Mouse (Mus musculus): Measurements from ENCODE around the gene Tes. TPM values are rescaled to one million over a fixed set of nuclear protein-coding genes. Genes with fewer than 3 reads are reported as not detected.
A peak's percentile ranks its signal among the peaks of the same experiment; 100 is the strongest.

Tes gene
- polyA plus RNA-seq, 1 experiment from 2014 or later = 7.7 TPM

DNA sequence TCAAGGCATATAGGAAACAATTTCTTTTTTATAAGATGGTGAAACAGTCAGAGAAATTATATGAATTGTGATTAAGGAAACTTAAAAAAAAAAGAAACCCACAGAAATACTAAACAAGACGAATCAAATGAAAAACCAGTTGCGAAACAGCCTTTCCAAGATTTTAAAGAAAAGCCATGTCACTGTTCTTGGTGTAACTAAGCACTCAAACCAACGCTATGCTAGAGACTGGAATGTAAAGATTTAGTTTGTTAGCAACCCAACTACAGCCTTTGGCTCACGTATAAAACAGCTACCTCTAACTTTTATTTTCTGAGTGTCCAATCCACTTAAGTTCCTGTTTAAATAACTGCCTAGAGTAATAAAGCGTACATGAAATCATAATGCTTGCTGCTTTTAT is 7.4 kb downstream of the Tes start:
- no peaks in the 10 kb centered on the region for H3K36me3 ChIP-seq (replicated peaks; ENCODE audit: insufficient read depth, low read length)
- no peak overlapping the region for H3K27ac ChIP-seq (ENCODE audit: low read depth)
- no peaks in the 10 kb centered on the region for H3K27me3 ChIP-seq (ENCODE audit: insufficient read depth, low read length)
- no peaks in the 10 kb centered on the region for H3K9me3 ChIP-seq (ENCODE audit: low read length)
- ATAC-seq (no peak), DNase-seq (no peak)
- no peak for TF ChIP-seq EP300 (IDR thresholded peaks at IDR 0.05; ENCODE audit: low read depth)
- no peak for TF ChIP-seq CTCF (IDR thresholded peaks at IDR 0.05; ENCODE audit: low read depth)
- WGBS (ENCODE audit: insufficient replicate concordance) = 74% methylated on average over 5 of the region's 5 CpGs
- no peak overlapping the region for H3K4me2 ChIP-seq (ENCODE audit: low read depth, low read length)
- H3K4me3 ChIP-seq (ENCODE audit: low read depth, low read length) = no peak overlapping the region
- H3K4me1 ChIP-seq (ENCODE audit: insufficient read depth) = no peaks in the 10 kb centered on the region
- no peak overlapping the region for H3K9ac ChIP-seq (replicated peaks)

GRCm38 (mm10) chr6:17072763-17073484 is 8.0 kb downstream of the Tes start:
- no peak overlapping the region for H3K9ac ChIP-seq (replicated peaks)
- no peak overlapping the region for H3K27ac ChIP-seq (ENCODE audit: low read depth)
- no peak overlapping the region for H3K4me3 ChIP-seq (ENCODE audit: low read depth, low read length)
- ATAC-seq = no peak
- no peak overlapping the region for H3K4me2 ChIP-seq (ENCODE audit: low read depth, low read length)
- no peaks in the 10 kb centered on the region for H3K36me3 ChIP-seq (replicated peaks; ENCODE audit: insufficient read depth, low read length)
- H3K4me1 ChIP-seq (ENCODE audit: insufficient read depth) = peaks cover 5% of the 10 kb centered on the region; the same call in 1 of the 2 replicates
- H3K27me3 ChIP-seq (ENCODE audit: insufficient read depth, low read length) = no peaks in the 10 kb centered on the region
- no peak for DNase-seq
- no peaks in the 10 kb centered on the region for H3K9me3 ChIP-seq (ENCODE audit: low read length)
- 78% methylated on average over 7 of the region's 7 CpGs for WGBS (ENCODE audit: insufficient replicate concordance)
- TF ChIP-seq CTCF (IDR thresholded peaks at IDR 0.05; ENCODE audit: low read depth) (no peak), EP300 (IDR thresholded peaks at IDR 0.05; ENCODE audit: low read depth) (no peak)

DNA sequence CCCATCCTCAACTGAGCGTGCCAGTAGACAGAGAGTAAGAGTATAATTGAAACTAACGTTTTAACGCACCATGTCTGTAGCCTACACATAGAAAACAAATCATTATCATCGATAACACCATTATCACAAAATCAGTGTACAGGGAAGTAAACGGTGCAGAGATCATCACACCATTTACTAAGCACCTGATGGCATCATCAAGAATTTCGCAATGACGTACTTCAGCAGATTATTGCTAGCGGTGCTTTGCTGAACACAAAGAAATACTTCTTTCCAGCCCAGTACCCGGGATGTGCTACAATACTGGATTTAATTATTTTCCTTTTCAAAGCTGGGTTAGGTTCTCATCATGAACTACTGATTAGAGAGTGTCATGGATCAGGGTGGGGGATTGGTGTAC is 12.3 kb downstream of the Tes start:
- ATAC-seq = peak; percentile 50
- Histone ChIP-seq H3K4me2 (ENCODE audit: low read depth, low read length) (no peak overlapping the region), H3K9me3 (ENCODE audit: low read length) (no peaks in the 10 kb centered on the region), H3K27ac (ENCODE audit: low read depth) (no peak overlapping the region), H3K4me3 (ENCODE audit: low read depth, low read length) (no peak overlapping the region), H3K27me3 (ENCODE audit: insufficient read depth, low read length) (no peaks in the 10 kb centered on the region), H3K4me1 (ENCODE audit: insufficient read depth) (peaks cover 5% of the 10 kb centered on the region; the same call in 1 of the 2 replicates), H3K9ac (replicated peaks) (no peak overlapping the region), H3K36me3 (replicated peaks; ENCODE audit: insufficient read depth, low read length) (no peaks in the 10 kb centered on the region)
- 73% methylated on average over 9 of the region's 9 CpGs for WGBS (ENCODE audit: insufficient replicate concordance)
- no peak for DNase-seq
- TF ChIP-seq EP300 (IDR thresholded peaks at IDR 0.05; ENCODE audit: low read depth) (no peak), CTCF (IDR thresholded peaks at IDR 0.05; ENCODE audit: low read depth) (no peak)

GRCm38 (mm10) chr6:17077720-17078119 is 12.8 kb downstream of the Tes start:
- H3K4me3 ChIP-seq (ENCODE audit: low read depth, low read length) = no peak overlapping the region
- no peak overlapping the region for H3K9ac ChIP-seq (replicated peaks)
- peaks cover 5% of the 10 kb centered on the region; the same call in 1 of the 2 replicates for H3K4me1 ChIP-seq (ENCODE audit: insufficient read depth)
- H3K4me2 ChIP-seq (ENCODE audit: low read depth, low read length) = no peak overlapping the region
- H3K9me3 ChIP-seq (ENCODE audit: low read length) = no peaks in the 10 kb centered on the region
- TF ChIP-seq EP300 (IDR thresholded peaks at IDR 0.05; ENCODE audit: low read depth) = no peak
- no peak for TF ChIP-seq CTCF (IDR thresholded peaks at IDR 0.05; ENCODE audit: low read depth)
- WGBS (ENCODE audit: insufficient replicate concordance) = 58% methylated on average over 3 of the region's 3 CpGs
- ATAC-seq (no peak), DNase-seq (no peak)
- no peak overlapping the region for H3K27ac ChIP-seq (ENCODE audit: low read depth)
- no peaks in the 10 kb centered on the region for H3K27me3 ChIP-seq (ENCODE audit: insufficient read depth, low read length)
- no peaks in the 10 kb centered on the region for H3K36me3 ChIP-seq (replicated peaks; ENCODE audit: insufficient read depth, low read length)

GRCm38 (mm10) chr6:17079304-17079703 is 14.4 kb downstream of the Tes start:
- WGBS (ENCODE audit: insufficient replicate concordance) = 58% methylated on average over 5 of the region's 5 CpGs
- no peak for ATAC-seq

DNA sequence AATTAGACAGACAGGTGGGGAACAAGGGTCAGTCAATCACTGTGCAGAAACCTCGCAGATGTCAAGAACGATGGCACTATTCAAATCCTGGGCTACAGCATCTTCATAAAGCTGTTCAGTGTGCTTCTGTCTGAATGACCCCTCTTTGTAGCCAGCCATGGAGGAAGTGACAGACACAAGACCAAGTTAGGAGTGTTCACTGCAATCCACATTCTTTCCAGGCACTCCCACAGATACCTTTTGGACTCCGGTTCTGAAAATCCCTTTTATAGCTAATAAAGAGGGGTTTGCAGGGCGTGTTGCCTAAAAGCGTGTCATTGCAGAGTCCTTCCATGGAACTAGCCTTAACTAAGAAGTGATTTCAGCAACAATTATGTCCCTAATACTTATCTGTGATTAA is 14.9 kb downstream of the Tes start:
- DNase-seq (no peak), ATAC-seq (no peak)
- WGBS (ENCODE audit: insufficient replicate concordance) = 79% methylated on average over 5 of the region's 5 CpGs
- H3K27ac ChIP-seq (ENCODE audit: low read depth) = no peak overlapping the region
- H3K4me1 ChIP-seq (ENCODE audit: insufficient read depth) = peaks cover 5% of the 10 kb centered on the region; the same call in 1 of the 2 replicates
- H3K4me3 ChIP-seq (ENCODE audit: low read depth, low read length) = no peak overlapping the region
- H3K4me2 ChIP-seq (ENCODE audit: low read depth, low read length) = no peak overlapping the region
- no peaks in the 10 kb centered on the region for H3K27me3 ChIP-seq (ENCODE audit: insufficient read depth, low read length)
- TF ChIP-seq EP300 (IDR thresholded peaks at IDR 0.05; ENCODE audit: low read depth) = no peak
- no peak for TF ChIP-seq CTCF (IDR thresholded peaks at IDR 0.05; ENCODE audit: low read depth)
- H3K9ac ChIP-seq (replicated peaks) = no peak overlapping the region
- no peaks in the 10 kb centered on the region for H3K9me3 ChIP-seq (ENCODE audit: low read length)
- H3K36me3 ChIP-seq (replicated peaks; ENCODE audit: insufficient read depth, low read length) = no peaks in the 10 kb centered on the region

More at GRCm38 (mm10) chr6:17079304-17079703, 14.4 kb downstream of the Tes start:
- Histone ChIP-seq H3K27ac (ENCODE audit: low read depth) (no peak overlapping the region), H3K27me3 (ENCODE audit: insufficient read depth, low read length) (no peaks in the 10 kb centered on the region), H3K9me3 (ENCODE audit: low read length) (no peaks in the 10 kb centered on the region), H3K9ac (replicated peaks) (no peak overlapping the region), H3K36me3 (replicated peaks; ENCODE audit: insufficient read depth, low read length) (no peaks in the 10 kb centered on the region), H3K4me2 (ENCODE audit: low read depth, low read length) (no peak overlapping the region), H3K4me1 (ENCODE audit: insufficient read depth) (peaks cover 5% of the 10 kb centered on the region; the same call in 1 of the 2 replicates), H3K4me3 (ENCODE audit: low read depth, low read length) (no peak overlapping the region)
- TF ChIP-seq CTCF (IDR thresholded peaks at IDR 0.05; ENCODE audit: low read depth) = no peak
- no peak for TF ChIP-seq EP300 (IDR thresholded peaks at IDR 0.05; ENCODE audit: low read depth)
- no peak for DNase-seq
